Mouse (Mus musculus) midbrain, postnatal 0 days (tissue): ENCODE measurements around the gene Mrpl52. TPM values are rescaled to one million over a fixed set of nuclear protein-coding genes. Genes with fewer than 3 reads are reported as not detected.

Source experiments
- ATAC-seq: fragments of 200-750 bp; cut with Nextera tagmentation; 2 replicates; pipeline ENCODE4 v1.8.0; 2017; ENCODE audit warnings: moderate number of reproducible peaks, mild to moderate bottlenecking, moderate TSS enrichment, moderate library complexity; ENCODE audit not compliant: low FRiP score
- DNase-seq: peaks from one replicate; pipeline ENCODE4 v3.0.0-alpha.2; 2015; ENCODE audit warnings: low spot score
- H3K27ac ChIP-seq: fragments of 300-500 bp; sonication (generic); 2 replicates; pipeline ENCODE4 v1.5.1; 2014; ENCODE audit warnings: low read depth, mild to moderate bottlenecking, low read length, mixed read lengths
- H3K27me3 ChIP-seq: fragments of 300-500 bp; sonication (generic); 2 replicates; pipeline ENCODE4 v1.6.1; 2014; ENCODE audit warnings: low read length, control low read depth, mixed read lengths; ENCODE audit not compliant: insufficient read depth
- H3K36me3 ChIP-seq: fragments of 300-500 bp; sonication (generic); 2 replicates; pipeline ENCODE4 v1.6.1; 2014; ENCODE audit warnings: low read length, control low read depth, mixed read lengths; ENCODE audit not compliant: insufficient read depth
- H3K4me1 ChIP-seq: fragments of 300-500 bp; sonication (generic); 2 replicates; pipeline ENCODE4 v1.6.1; 2014; ENCODE audit warnings: mild to moderate bottlenecking, control low read depth, antibody characterized with exemption, low read length, mixed read lengths; ENCODE audit not compliant: insufficient read depth
- H3K4me2 ChIP-seq: fragments of 300-500 bp; sonication (generic); 2 replicates; pipeline ENCODE4 v1.6.1; 2014; ENCODE audit warnings: low read depth, mild to moderate bottlenecking, low read length, mixed read lengths; ENCODE audit not compliant: poor library complexity, severe bottlenecking
- H3K4me3 ChIP-seq: fragments of 300-500 bp; sonication (generic); 2 replicates; pipeline ENCODE4 v1.5.1; 2014; ENCODE audit warnings: low read depth, mild to moderate bottlenecking, low read length, moderate library complexity
- H3K9ac ChIP-seq: fragments of 300-500 bp; sonication (generic); replicated peaks from 2 replicates; pipeline ENCODE4 v1.6.1; 2014; ENCODE audit warnings: mild to moderate bottlenecking, low read length, moderate library complexity, mixed read lengths; ENCODE audit not compliant: poor library complexity, severe bottlenecking
- H3K9me3 ChIP-seq: fragments of 300-500 bp; sonication (generic); 2 replicates; pipeline ENCODE4 v1.6.1; 2016; ENCODE audit warnings: low read length, control low read depth
- CTCF ChIP-seq: IDR thresholded peaks from 2 replicates; pipeline ENCODE4 v1.5.1; 2016; ENCODE audit warnings: antibody characterized with exemption, mild to moderate bottlenecking
- WGBS: fragments of 180-500 bp; shearing (Covaris S2); extraction: QIAGEN DNeasy Blood & Tissue Kit; methylation state at CpG from one replicate; pipeline ENCODE4 v1.1.7; 2014; 5-methylcytosine and 5-hydroxymethylcytosine counted together
- polyA plus RNA-seq: library from polyadenylated mRNA; unstranded; fragments of >200 nt; fragmentation: Nextera tagmentation; extraction: Ambion mirVana; gene quantifications from 2 replicates; pipeline ENCODE4 v1.2.1, GENCODE M21; 2015
- total RNA-seq: library from RNA; depleted of rRNA; stranded (reverse); fragments of >200 nt; gene quantifications from 2 replicates; pipeline ENCODE4 v1.2.3, GENCODE M21; 2014

Mrpl52 gene
- total and polyA plus RNA-seq, 2 experiments from 2014 or later = 104 to 303 TPM

GRCm38 (mm10) chr14:54413877-54414700 is 12.6 kb upstream of the Mrpl52 start:
- H3K27ac ChIP-seq = no peak overlapping the region
- 0 out of 2 replicates have a peak overlapping the region, but pooled peaks have one; percentile 24 for H3K9ac ChIP-seq
- peak overlapping the region; percentile 24 for H3K4me2 ChIP-seq
- ATAC-seq (no peak), DNase-seq (no peak)
- TF ChIP-seq CTCF = no peak
- no peaks in the 10 kb centered on the region for H3K36me3 ChIP-seq
- no peaks in the 10 kb centered on the region for H3K4me1 ChIP-seq
- no peak overlapping the region for H3K4me3 ChIP-seq
- 0 out of 2 replicates have a peak, but pooled peaks cover 5% of the 10 kb centered on the region for H3K27me3 ChIP-seq
- no peaks in the 10 kb centered on the region for H3K9me3 ChIP-seq
- 14% methylated on average over 18 of the region's 18 CpGs for WGBS

- 0 out of 2 replicates have a peak, but pooled peaks cover 5% of the 10 kb centered on the region for H3K27me3 ChIP-seq
- WGBS = 20% methylated on average over 13 of the region's 13 CpGs
- DNase-seq (no peak), ATAC-seq (no peak)
- no peaks in the 10 kb centered on the region for H3K4me1 ChIP-seq
- H3K9ac ChIP-seq = no peak overlapping the region
- no peaks in the 10 kb centered on the region for H3K36me3 ChIP-seq
- no peaks in the 10 kb centered on the region for H3K9me3 ChIP-seq
- no peak overlapping the region for H3K4me3 ChIP-seq
- no peak overlapping the region for H3K4me2 ChIP-seq
- TF ChIP-seq CTCF = no peak
- no peak overlapping the region for H3K27ac ChIP-seq
Observed at GRCm38 (mm10) chr14:54415241-54416020, 11.3 kb upstream of the Mrpl52 start.

- Histone ChIP-seq H3K4me2 (no peak overlapping the region), H3K9me3 (no peaks in the 10 kb centered on the region), H3K9ac (no peak overlapping the region), H3K4me1 (no peaks in the 10 kb centered on the region), H3K4me3 (no peak overlapping the region), H3K27ac (no peak overlapping the region), H3K27me3 (0 out of 2 replicates have a peak, but pooled peaks cover 5% of the 10 kb centered on the region), H3K36me3 (no peaks in the 10 kb centered on the region)
- no peak for ATAC-seq
- no peak for TF ChIP-seq CTCF
- DNase-seq = no peak
- 42% methylated on average over 5 of the region's 5 CpGs for WGBS
Observed at GRCm38 (mm10) chr14:54416229-54416775, 10.4 kb upstream of the Mrpl52 start.

GRCm38 (mm10) chr14:54416830-54417229 is 9.9 kb upstream of the Mrpl52 start:
- no peak for ATAC-seq
- no peak for DNase-seq
- Histone ChIP-seq H3K4me1 (no peaks in the 10 kb centered on the region), H3K9ac (no peak overlapping the region), H3K4me3 (no peak overlapping the region), H3K36me3 (no peaks in the 10 kb centered on the region), H3K27me3 (0 out of 2 replicates have a peak, but pooled peaks cover 5% of the 10 kb centered on the region), H3K27ac (no peak overlapping the region), H3K4me2 (no peak overlapping the region), H3K9me3 (no peaks in the 10 kb centered on the region)
- no peak for TF ChIP-seq CTCF
- 72% methylated on average over 4 of the region's 4 CpGs for WGBS

GRCm38 (mm10) chr14:54417623-54418081 is 9.1 kb upstream of the Mrpl52 start, which contains the start of gene Slc7a7:
TSS of gene Slc7a7 (minus strand) at chr14:54417780.
- no peak for DNase-seq
- 9% methylated on average over 19 of the region's 19 CpGs for WGBS
- Histone ChIP-seq H3K27me3 (0 out of 2 replicates have a peak, but pooled peaks cover 5% of the 10 kb centered on the region), H3K4me1 (no peaks in the 10 kb centered on the region), H3K9ac (no peak within 1 kb of the TSS), H3K4me3 (no peak within 1 kb of the TSS), H3K27ac (no peak within 1 kb of the TSS), H3K9me3 (no peaks in the 10 kb centered on the region), H3K4me2 (no peak within 1 kb of the TSS), H3K36me3 (no peaks in the 10 kb centered on the region)
- TF ChIP-seq CTCF = peak; percentile 34
- ATAC-seq = no peak
